Mouse (Mus musculus) macrophage (primary cell): ENCODE results near the gene Mx1. TPM values are rescaled to one million over a fixed set of nuclear protein-coding genes. Genes with fewer than 3 reads are reported as not detected.

Source experiments
- H3K27ac ChIP-seq: fragments of 350-480 bp; formaldehyde crosslinking; 2 replicates; pipeline ENCODE4 v1.9.0; 2021
- H3K36me3 ChIP-seq: fragments of 350-480 bp; formaldehyde crosslinking; 2 replicates; pipeline ENCODE4 v1.9.0; 2021; ENCODE audit errors: inconsistent target
- H3K4me3 ChIP-seq: fragments of 350-480 bp; formaldehyde crosslinking; 2 replicates; pipeline ENCODE4 v1.9.0; 2021; ENCODE audit errors: inconsistent target
- H3K79me2 ChIP-seq: fragments of 350-480 bp; formaldehyde crosslinking; 2 replicates; pipeline ENCODE4 v1.9.0; 2021; ENCODE audit errors: inconsistent target
- WGBS: methylation state at CpG from one replicate; pipeline ENCODE4 v1.1.7; 2026; ENCODE audit warnings: inconsistent platforms; ENCODE audit not compliant: missing documents; 5-methylcytosine and 5-hydroxymethylcytosine counted together
- polyA plus RNA-seq: library from polyadenylated mRNA; stranded (reverse); fragments of 250-400 nt; gene quantifications from 3 replicates; pipeline ENCODE4 v1.2.4, GENCODE M21; 2018; ENCODE audit warnings: inconsistent platforms

The Mx1 gene
- polyA plus RNA-seq, 1 experiment from 2014 or later = 40.9 TPM

DNA sequence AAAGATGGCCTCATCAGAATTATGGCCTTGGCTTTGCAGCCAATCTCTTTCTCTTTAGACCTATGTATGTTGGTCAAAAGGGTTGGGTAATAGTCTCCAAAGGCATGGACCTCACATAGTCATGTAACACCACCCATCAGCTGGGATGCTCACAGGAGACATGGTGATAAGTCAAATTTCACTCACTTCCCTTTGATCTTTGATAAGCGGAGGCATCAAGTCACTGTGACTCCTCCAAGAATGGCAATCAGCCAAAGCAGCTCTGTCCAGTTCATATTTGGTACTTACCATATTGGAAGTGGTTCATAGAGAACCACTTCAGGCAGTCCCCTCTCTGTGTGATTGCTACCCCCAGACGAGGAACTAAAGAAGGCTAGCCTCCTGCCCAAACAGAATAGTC is 12.0 kb upstream of the Mx1 start:
- Histone ChIP-seq H3K36me3 (no peaks in the 10 kb centered on the region), H3K4me3 (no peak overlapping the region), H3K27ac (no peak overlapping the region), H3K79me2 (no peaks in the 10 kb centered on the region)
- 79% methylated on average over 2 of the region's 2 CpGs for WGBS

GRCm38 (mm10) chr16:97467993-97468791 is 5.5 kb upstream of the Mx1 start:
- WGBS = 44% methylated on average over 4 of the region's 4 CpGs
- Histone ChIP-seq H3K4me3 (no peak overlapping the region), H3K27ac (no peak overlapping the region), H3K36me3 (no peaks in the 10 kb centered on the region), H3K79me2 (peaks cover 1% of the 10 kb centered on the region; the same call in 1 of the 2 replicates)

DNA sequence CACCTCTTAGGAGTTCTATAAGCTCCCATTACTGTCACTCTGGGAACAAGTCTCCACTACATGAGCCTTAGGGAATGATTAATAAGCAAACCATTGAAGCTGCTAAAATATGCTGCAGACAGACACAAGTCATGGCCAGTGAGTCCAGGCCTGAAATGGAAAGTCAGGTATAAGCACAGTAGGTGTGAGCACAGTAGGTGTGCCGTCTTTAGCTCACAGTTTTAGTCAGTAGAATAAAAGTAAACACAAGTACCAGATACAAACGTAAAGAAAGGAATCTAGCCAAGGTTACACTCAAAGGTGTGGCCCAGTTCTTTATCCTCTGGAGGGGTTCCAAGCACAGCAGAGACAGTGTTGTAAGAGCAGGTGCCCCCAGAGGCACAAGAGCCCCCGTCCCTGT is 4.8 kb upstream of the Mx1 start:
- peaks cover 8% of the 10 kb centered on the region for H3K79me2 ChIP-seq
- H3K36me3 ChIP-seq = no peaks in the 10 kb centered on the region
- 91% methylated on average over 3 of the region's 3 CpGs for WGBS
- H3K4me3 ChIP-seq = no peak overlapping the region
- H3K27ac ChIP-seq = no peak overlapping the region

DNA sequence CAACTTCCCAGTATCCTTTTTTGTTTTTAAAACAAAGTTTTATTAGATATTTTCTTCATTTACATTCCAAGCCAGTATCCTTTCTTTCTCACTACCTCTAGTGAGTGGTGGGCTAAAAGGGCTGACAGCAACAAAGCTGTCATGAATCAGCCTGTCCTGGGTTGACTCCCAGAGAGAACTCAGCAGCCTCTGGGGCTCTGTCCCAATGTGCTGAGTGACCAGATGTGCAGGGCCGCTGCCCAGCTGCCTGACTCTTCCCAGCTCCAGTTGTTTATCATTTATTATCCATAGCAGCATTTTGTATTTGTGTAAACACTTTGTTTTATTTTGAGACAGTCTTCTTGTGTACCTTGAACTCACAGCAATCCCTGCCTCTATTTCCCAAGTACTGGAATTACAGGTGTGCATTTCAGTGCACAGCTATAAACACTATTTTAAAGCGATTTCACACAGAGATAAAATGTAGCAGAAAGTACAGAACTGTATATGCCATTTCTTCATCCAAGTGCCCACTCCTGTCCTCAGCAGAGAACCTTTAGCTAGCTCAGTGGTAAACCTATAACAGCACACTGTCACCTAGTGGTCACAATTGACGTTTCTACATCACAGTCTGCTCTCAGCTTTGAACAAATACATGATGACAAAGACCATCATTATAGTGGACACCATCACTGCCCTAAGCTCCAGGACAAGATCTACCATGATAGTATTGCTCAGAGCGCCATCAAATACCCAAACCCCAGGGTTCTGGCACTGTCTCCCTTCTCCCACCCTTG is 3.7 kb upstream of the Mx1 start:
- peaks cover 19% of the 10 kb centered on the region for H3K79me2 ChIP-seq
- H3K36me3 ChIP-seq = no peaks in the 10 kb centered on the region
- WGBS = 69% methylated on average over 4 of the region's 4 CpGs
- no peak overlapping the region for H3K27ac ChIP-seq
- H3K4me3 ChIP-seq = no peak overlapping the region

GRCm38 (mm10) chr16:97461271-97461670 is 1.4 kb downstream of the Mx1 start:
- WGBS = 69% methylated on average over 2 of the region's 2 CpGs
- H3K4me3 ChIP-seq = peak overlapping the region; percentile 67
- H3K27ac ChIP-seq = peak overlapping the region; percentile 77; the same call in 1 of the 2 replicates
- peaks cover 40% of the 10 kb centered on the region for H3K36me3 ChIP-seq
- H3K79me2 ChIP-seq = peaks cover 70% of the 10 kb centered on the region

DNA sequence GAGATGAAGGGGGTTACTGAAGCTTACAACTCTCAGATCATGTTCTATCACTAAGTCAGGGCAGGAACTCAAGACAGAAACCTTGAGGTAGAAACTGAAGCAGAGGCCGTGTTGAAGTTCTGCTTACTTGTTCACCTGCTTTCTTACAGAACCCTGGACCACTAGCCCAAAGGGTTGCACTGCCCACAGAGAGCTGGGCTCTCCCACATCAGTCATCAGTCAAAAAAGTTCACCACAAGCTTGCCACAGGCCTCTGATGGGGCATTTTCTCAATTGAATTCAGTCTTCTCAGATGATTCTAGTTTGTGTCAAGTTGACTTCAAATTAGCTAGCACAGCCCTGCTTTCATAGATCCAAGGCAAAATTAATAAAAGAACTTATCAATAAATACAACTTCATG is 2.9 kb downstream of the Mx1 start:
- Histone ChIP-seq H3K27ac (no peak overlapping the region), H3K79me2 (peaks cover 83% of the 10 kb centered on the region), H3K4me3 (peak overlapping the region; percentile 67), H3K36me3 (peaks cover 54% of the 10 kb centered on the region)
- 83% methylated on average over 1 of the region's 1 CpGs for WGBS

DNA sequence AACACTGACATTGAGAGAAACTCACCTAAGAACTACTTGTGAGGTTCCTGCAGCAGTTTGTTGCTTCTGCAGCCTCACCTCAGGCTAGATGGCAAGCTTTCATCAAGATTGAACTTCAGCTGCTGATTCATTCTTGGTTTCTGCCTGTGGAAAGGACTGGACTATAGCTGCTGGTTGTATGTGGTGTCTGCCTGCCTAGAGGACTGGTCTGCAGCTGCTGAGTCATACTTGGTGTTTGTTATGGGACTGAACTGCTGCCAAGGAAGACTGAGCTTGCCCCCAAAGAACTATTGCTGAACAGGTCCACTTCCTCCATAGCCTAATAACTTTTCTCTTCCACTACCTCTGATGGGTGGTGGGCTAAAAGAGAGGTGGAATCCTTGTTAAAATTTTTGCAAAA is 15.3 kb downstream of the Mx1 start:
- Histone ChIP-seq H3K36me3 (peaks cover 56% of the 10 kb centered on the region), H3K4me3 (no peak overlapping the region), H3K27ac (no peak overlapping the region), H3K79me2 (no peaks in the 10 kb centered on the region)

DNA sequence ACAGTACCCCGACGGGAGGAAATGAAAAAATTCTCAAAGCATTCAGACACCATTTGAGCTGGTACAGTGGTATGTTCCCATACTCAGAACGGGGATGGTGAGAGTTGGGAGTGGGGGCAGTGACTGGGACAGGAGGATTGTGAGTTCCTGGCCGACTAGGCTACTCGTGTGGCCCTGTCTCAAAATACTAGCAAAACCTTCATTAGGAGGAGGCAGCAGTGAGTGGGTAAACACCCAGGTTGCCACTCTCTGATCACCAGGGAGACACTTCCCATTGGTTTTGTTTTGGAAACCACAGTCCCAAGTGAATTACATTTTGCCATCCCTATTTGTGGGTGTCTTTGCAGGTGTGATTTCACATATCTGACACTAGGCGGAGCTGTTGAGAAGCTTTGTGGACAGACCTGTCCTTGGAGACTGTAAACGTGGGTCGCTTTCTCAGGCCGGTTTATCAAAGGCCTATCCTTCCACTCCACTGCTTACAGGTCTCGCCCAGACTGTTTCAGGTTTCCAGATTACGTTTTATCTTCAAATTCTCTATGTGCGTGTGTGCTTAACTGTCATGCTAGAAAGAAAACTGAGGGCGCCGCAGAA is 18.9 kb downstream of the Mx1 start:
- WGBS = 59% methylated on average over 14 of the region's 14 CpGs
- no peak overlapping the region for H3K4me3 ChIP-seq

GRCm38 (mm10) chr16:97441967-97442366 is 20.7 kb downstream of the Mx1 start:
- 91% methylated on average over 9 of the region's 9 CpGs for WGBS
- Histone ChIP-seq H3K79me2 (no peaks in the 10 kb centered on the region), H3K36me3 (peaks cover 2% of the 10 kb centered on the region; the same call in 1 of the 2 replicates), H3K4me3 (no peak overlapping the region), H3K27ac (no peak overlapping the region)

More for the DNA sequence above, 18.9 kb downstream of the Mx1 start:
- Histone ChIP-seq H3K79me2 (no peaks in the 10 kb centered on the region), H3K27ac (no peak overlapping the region), H3K36me3 (peaks cover 20% of the 10 kb centered on the region)

- 92% methylated on average over 3 of the region's 3 CpGs for WGBS
- Histone ChIP-seq H3K27ac (no peak overlapping the region), H3K36me3 (no peaks in the 10 kb centered on the region), H3K79me2 (no peaks in the 10 kb centered on the region), H3K4me3 (no peak overlapping the region)
These were observed 24.5 kb downstream of the Mx1 start for GRCm38 (mm10) chr16:97438191-97438590.

GRCm38 (mm10) chr16:97437448-97438056 is 25.2 kb downstream of the Mx1 start:
- 50% methylated on average over 1 of the region's 1 CpGs for WGBS
- no peaks in the 10 kb centered on the region for H3K79me2 ChIP-seq
- no peak overlapping the region for H3K4me3 ChIP-seq
- no peaks in the 10 kb centered on the region for H3K36me3 ChIP-seq
- H3K27ac ChIP-seq = no peak overlapping the region

- Histone ChIP-seq H3K27ac (no peak overlapping the region), H3K79me2 (no peaks in the 10 kb centered on the region), H3K4me3 (no peak overlapping the region), H3K36me3 (no peaks in the 10 kb centered on the region)
- 100% methylated on average over 2 of the region's 2 CpGs for WGBS
These were observed 28.5 kb downstream of the Mx1 start for GRCm38 (mm10) chr16:97434206-97434605.

- H3K4me3 ChIP-seq = no peak overlapping the region
- no peaks in the 10 kb centered on the region for H3K36me3 ChIP-seq
- no peaks in the 10 kb centered on the region for H3K79me2 ChIP-seq
- WGBS = 15% methylated on average over 4 of the region's 4 CpGs
- H3K27ac ChIP-seq = no peak overlapping the region
These were observed 31.4 kb downstream of the Mx1 start for GRCm38 (mm10) chr16:97431328-97431727.

GRCm38 (mm10) chr16:97430091-97430490 is 32.6 kb downstream of the Mx1 start:
- Histone ChIP-seq H3K36me3 (no peaks in the 10 kb centered on the region), H3K79me2 (no peaks in the 10 kb centered on the region), H3K4me3 (no peak overlapping the region), H3K27ac (no peak overlapping the region)
- WGBS = 96% methylated on average over 4 of the region's 4 CpGs
